Mouse (Mus musculus) left cerebral cortex, adult 9 months (tissue): Measurements from ENCODE around the gene Snrpb.

Source experiments
- DNase-seq, 2 experiments: peaks; one replicate each; pipeline ENCODE4 v3.0.0; 2022; ENCODE audit warnings: low spot score in 2 of 2

Snrpb gene

DNA sequence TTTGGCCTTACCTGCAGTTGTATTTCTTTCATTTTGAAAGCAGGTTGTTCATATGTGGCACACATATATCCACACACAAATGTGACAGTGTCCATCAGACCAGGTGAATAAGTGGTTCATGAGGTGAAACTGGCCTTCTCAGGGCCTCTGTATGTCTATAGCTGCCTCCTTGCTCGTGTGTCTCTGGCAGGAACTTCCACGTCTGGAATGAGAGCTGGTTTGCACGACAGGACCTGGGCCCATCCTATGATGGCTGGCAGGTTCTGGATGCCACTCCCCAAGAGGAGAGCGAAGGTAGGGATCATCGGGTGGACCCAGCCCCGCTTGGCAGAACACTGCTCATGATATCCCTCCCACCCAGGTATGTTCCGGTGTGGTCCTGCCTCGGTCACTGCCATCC lies 36.2 kb downstream of the Snrpb start:
- no peak for DNase-seq

DNA sequence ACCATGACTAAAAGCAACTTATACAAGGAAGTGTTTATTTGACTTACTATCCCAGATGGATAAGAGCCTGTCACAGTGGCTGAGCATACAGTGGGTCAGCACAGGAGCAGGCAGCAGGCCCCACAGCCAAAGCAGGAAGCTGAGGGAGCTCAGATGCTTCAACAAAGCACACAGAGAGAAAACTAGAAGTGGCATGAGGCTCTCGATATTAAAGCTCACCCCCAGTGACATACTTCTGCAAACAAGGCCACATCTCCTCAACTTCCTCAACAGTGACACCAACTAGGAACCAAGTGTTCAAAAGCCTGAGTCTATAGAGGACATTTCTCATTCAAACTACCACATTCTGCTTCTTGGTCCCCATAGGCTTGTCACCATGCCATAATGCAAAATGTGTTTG lies 49.5 kb downstream of the Snrpb start:
- DNase-seq = no peak

DNA sequence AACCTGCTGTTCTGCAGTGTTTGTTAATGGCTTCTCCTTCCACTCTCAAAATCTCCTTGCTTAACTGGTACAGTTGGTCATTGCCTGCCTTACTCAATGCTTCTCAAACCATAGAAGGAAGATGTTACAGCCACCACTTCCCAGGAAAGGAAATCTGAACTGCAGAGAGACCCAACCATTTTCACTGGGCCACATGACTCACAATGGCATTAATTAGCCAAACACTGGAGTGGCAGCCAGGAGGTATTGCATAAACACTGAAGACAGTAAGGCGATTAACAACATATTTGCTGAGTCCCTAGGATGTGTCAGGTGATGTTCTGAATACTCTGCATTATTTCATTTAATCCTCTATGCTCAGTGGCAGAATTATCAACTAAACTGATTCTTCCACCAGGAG lies 53.1 kb downstream of the Snrpb start:
- no peak for DNase-seq

DNA sequence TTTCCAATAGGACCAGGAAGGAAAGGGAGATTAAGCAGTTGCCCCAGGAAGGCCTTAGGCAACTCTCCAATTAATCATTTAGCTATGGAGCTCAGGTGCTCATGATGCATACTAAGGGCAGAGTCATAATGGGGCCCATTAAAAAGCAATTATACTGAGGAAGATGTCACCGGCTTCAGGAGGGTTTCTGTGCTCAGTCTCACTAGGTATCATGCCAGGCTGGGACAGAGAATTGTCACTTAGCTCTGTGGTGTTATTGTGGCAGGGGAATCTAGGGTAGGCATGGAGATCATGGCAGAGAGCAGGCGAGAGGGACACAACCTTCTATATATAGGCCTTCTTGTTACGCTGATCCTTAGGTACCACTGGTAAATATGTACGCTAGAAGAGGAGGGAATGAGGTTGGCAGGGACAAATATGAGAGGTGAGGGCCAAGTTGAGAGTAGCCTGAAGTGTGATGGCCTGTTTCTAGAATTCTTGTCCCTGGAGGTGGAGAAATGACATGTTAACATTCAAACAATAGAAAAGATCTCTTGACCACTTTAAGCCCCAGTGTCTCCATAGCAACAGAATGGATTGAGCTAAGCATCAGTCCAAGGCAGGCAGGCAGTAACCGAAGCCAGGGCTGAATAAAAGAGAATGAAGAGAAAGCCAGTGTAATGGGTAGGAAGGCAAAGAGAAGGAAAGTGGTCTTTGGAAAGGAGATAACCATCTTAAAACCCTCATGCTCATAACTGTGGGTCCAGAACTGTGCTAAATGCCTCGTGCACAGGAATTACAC lies 53.7 kb downstream of the Snrpb start:
- no peak for DNase-seq
